Mouse (Mus musculus): Measurements from ENCODE around the gene Atp6v1g2.

- TF ChIP-seq GATA1 (IDR thresholded peaks at IDR 0.05; ENCODE audit: low read length) (no peak), TAL1 (IDR thresholded peaks at IDR 0.05; ENCODE audit: low read length) (no peak)
These were observed 16.2 kb downstream of the Atp6v1g2 start for GRCm38 (mm10) chr17:35249451-35250197.

All from erythroblast, embryonic 14.5 days (primary cell).